Mouse (Mus musculus): ENCODE data around the gene Fosl2. TPM values are rescaled to one million over a fixed set of nuclear protein-coding genes. Genes with fewer than 3 reads are reported as not detected.

Fosl2 gene
- polyA plus RNA-seq, 1 experiment from 2014 or later = 1.8 TPM

- Histone ChIP-seq H3K4me2 (ENCODE audit: low read length) (peak overlapping the region; percentile 6; the same call in 1 of the 2 replicates), H3K9me3 (replicated peaks; ENCODE audit: control insufficient read depth, low read length) (no peaks in the 10 kb centered on the region), H3K4me1 (ENCODE audit: control insufficient read depth, insufficient read depth, low read length) (peaks cover 10% of the 10 kb centered on the region), H3K4me3 (ENCODE audit: low read depth, low read length) (no peak overlapping the region), H3K27me3 (replicated peaks; ENCODE audit: control insufficient read depth, insufficient read depth, low read length) (peaks cover 33% of the 10 kb centered on the region), H3K36me3 (ENCODE audit: control insufficient read depth, insufficient read depth, low read length) (no peaks in the 10 kb centered on the region), H3K9ac (ENCODE audit: low read length) (no peak overlapping the region), H3K27ac (ENCODE audit: low read depth, low read length) (no peak overlapping the region)
- DNase-seq (ENCODE audit: low spot score) (no peak), ATAC-seq (no peak)
- 60% methylated on average over 10 of the region's 10 CpGs for WGBS
Measured at GRCm38 (mm10) chr5:32138446-32139195, 3.0 kb downstream of the Fosl2 start.

GRCm38 (mm10) chr5:32139516-32140037 lies 4.0 kb downstream of the Fosl2 start:
- no peaks in the 10 kb centered on the region for H3K9me3 ChIP-seq (replicated peaks; ENCODE audit: control insufficient read depth, low read length)
- H3K27ac ChIP-seq (ENCODE audit: low read depth, low read length) = no peak overlapping the region
- DNase-seq (ENCODE audit: low spot score) (peak; percentile 83), ATAC-seq (no peak)
- H3K27me3 ChIP-seq (replicated peaks; ENCODE audit: control insufficient read depth, insufficient read depth, low read length) = peaks cover 25% of the 10 kb centered on the region
- no peak overlapping the region for H3K9ac ChIP-seq (ENCODE audit: low read length)
- H3K4me3 ChIP-seq (ENCODE audit: low read depth, low read length) = no peak overlapping the region
- 51% methylated on average over 9 of the region's 9 CpGs for WGBS
- no peak overlapping the region for H3K4me2 ChIP-seq (ENCODE audit: low read length)
- peaks cover 4% of the 10 kb centered on the region; the same call in 1 of the 2 replicates for H3K4me1 ChIP-seq (ENCODE audit: control insufficient read depth, insufficient read depth, low read length)
- no peaks in the 10 kb centered on the region for H3K36me3 ChIP-seq (ENCODE audit: control insufficient read depth, insufficient read depth, low read length)

GRCm38 (mm10) chr5:32141899-32142298 lies 6.3 kb downstream of the Fosl2 start:
- H3K27ac ChIP-seq (ENCODE audit: low read depth, low read length) = no peak overlapping the region
- no peak overlapping the region for H3K4me3 ChIP-seq (ENCODE audit: low read depth, low read length)
- DNase-seq (ENCODE audit: low spot score) (no peak), ATAC-seq (no peak)
- WGBS = 86% methylated on average over 2 of the region's 2 CpGs
- peaks cover 13% of the 10 kb centered on the region for H3K27me3 ChIP-seq (replicated peaks; ENCODE audit: control insufficient read depth, insufficient read depth, low read length)
- no peaks in the 10 kb centered on the region for H3K4me1 ChIP-seq (ENCODE audit: control insufficient read depth, insufficient read depth, low read length)
- no peak overlapping the region for H3K4me2 ChIP-seq (ENCODE audit: low read length)
- no peaks in the 10 kb centered on the region for H3K36me3 ChIP-seq (ENCODE audit: control insufficient read depth, insufficient read depth, low read length)
- H3K9ac ChIP-seq (ENCODE audit: low read length) = no peak overlapping the region
- no peaks in the 10 kb centered on the region for H3K9me3 ChIP-seq (replicated peaks; ENCODE audit: control insufficient read depth, low read length)

- 0 out of 2 replicates have a peak, but pooled peaks cover 3% of the 10 kb centered on the region for H3K27me3 ChIP-seq (replicated peaks; ENCODE audit: control insufficient read depth, insufficient read depth, low read length)
- H3K9ac ChIP-seq (ENCODE audit: low read length) = no peak overlapping the region; the same call in 1 of the 2 replicates
- no peaks in the 10 kb centered on the region for H3K36me3 ChIP-seq (ENCODE audit: control insufficient read depth, insufficient read depth, low read length)
- H3K27ac ChIP-seq (ENCODE audit: low read depth, low read length) = no peak overlapping the region
- DNase-seq (ENCODE audit: low spot score) (no peak), ATAC-seq (no peak)
- WGBS = 50% methylated on average over 13 of the region's 13 CpGs
- H3K4me3 ChIP-seq (ENCODE audit: low read depth, low read length) = no peak overlapping the region
- no peaks in the 10 kb centered on the region for H3K9me3 ChIP-seq (replicated peaks; ENCODE audit: control insufficient read depth, low read length)
- H3K4me1 ChIP-seq (ENCODE audit: control insufficient read depth, insufficient read depth, low read length) = no peaks in the 10 kb centered on the region
- H3K4me2 ChIP-seq (ENCODE audit: low read length) = peak overlapping the region; percentile 6; the same call in 1 of the 2 replicates
Measured at GRCm38 (mm10) chr5:32143433-32143970, 7.9 kb downstream of the Fosl2 start.

- Histone ChIP-seq H3K4me1 (ENCODE audit: control insufficient read depth, insufficient read depth, low read length) (no peaks in the 10 kb centered on the region), H3K4me2 (ENCODE audit: low read length) (no peak overlapping the region), H3K36me3 (ENCODE audit: control insufficient read depth, insufficient read depth, low read length) (no peaks in the 10 kb centered on the region), H3K27me3 (replicated peaks; ENCODE audit: control insufficient read depth, insufficient read depth, low read length) (no peaks in the 10 kb centered on the region), H3K27ac (ENCODE audit: low read depth, low read length) (no peak overlapping the region), H3K9ac (ENCODE audit: low read length) (no peak overlapping the region), H3K4me3 (ENCODE audit: low read depth, low read length) (no peak overlapping the region), H3K9me3 (replicated peaks; ENCODE audit: control insufficient read depth, low read length) (no peaks in the 10 kb centered on the region)
- DNase-seq (ENCODE audit: low spot score) (no peak), ATAC-seq (no peak)
- 93% methylated on average over 6 of the region's 6 CpGs for WGBS
Measured at GRCm38 (mm10) chr5:32146281-32146680, 10.7 kb downstream of the Fosl2 start.

- no peak overlapping the region for H3K27ac ChIP-seq (ENCODE audit: low read depth, low read length)
- DNase-seq (ENCODE audit: low spot score) (no peak), ATAC-seq (no peak)
- WGBS = 78% methylated on average over 4 of the region's 4 CpGs
- no peaks in the 10 kb centered on the region for H3K27me3 ChIP-seq (replicated peaks; ENCODE audit: control insufficient read depth, insufficient read depth, low read length)
- H3K4me2 ChIP-seq (ENCODE audit: low read length) = no peak overlapping the region
- no peaks in the 10 kb centered on the region for H3K4me1 ChIP-seq (ENCODE audit: control insufficient read depth, insufficient read depth, low read length)
- H3K36me3 ChIP-seq (ENCODE audit: control insufficient read depth, insufficient read depth, low read length) = no peaks in the 10 kb centered on the region
- H3K9me3 ChIP-seq (replicated peaks; ENCODE audit: control insufficient read depth, low read length) = no peaks in the 10 kb centered on the region
- no peak overlapping the region for H3K4me3 ChIP-seq (ENCODE audit: low read depth, low read length)
- no peak overlapping the region for H3K9ac ChIP-seq (ENCODE audit: low read length)
Measured at GRCm38 (mm10) chr5:32148593-32148992, 13.0 kb downstream of the Fosl2 start.

GRCm38 (mm10) chr5:32151244-32151643 lies 15.6 kb downstream of the Fosl2 start:
- Histone ChIP-seq H3K4me1 (ENCODE audit: control insufficient read depth, insufficient read depth, low read length) (no peaks in the 10 kb centered on the region), H3K36me3 (ENCODE audit: control insufficient read depth, insufficient read depth, low read length) (no peaks in the 10 kb centered on the region), H3K27me3 (replicated peaks; ENCODE audit: control insufficient read depth, insufficient read depth, low read length) (no peaks in the 10 kb centered on the region), H3K4me2 (ENCODE audit: low read length) (no peak overlapping the region), H3K27ac (ENCODE audit: low read depth, low read length) (no peak overlapping the region), H3K9me3 (replicated peaks; ENCODE audit: control insufficient read depth, low read length) (no peaks in the 10 kb centered on the region), H3K9ac (ENCODE audit: low read length) (no peak overlapping the region), H3K4me3 (ENCODE audit: low read depth, low read length) (no peak overlapping the region)
- DNase-seq (ENCODE audit: low spot score) (no peak), ATAC-seq (no peak)
- WGBS = 55% methylated on average over 4 of the region's 4 CpGs

- Histone ChIP-seq H3K9me3 (replicated peaks; ENCODE audit: control insufficient read depth, low read length) (no peaks in the 10 kb centered on the region), H3K27me3 (replicated peaks; ENCODE audit: control insufficient read depth, insufficient read depth, low read length) (no peaks in the 10 kb centered on the region), H3K27ac (ENCODE audit: low read depth, low read length) (no peak overlapping the region), H3K36me3 (ENCODE audit: control insufficient read depth, insufficient read depth, low read length) (no peaks in the 10 kb centered on the region), H3K4me1 (ENCODE audit: control insufficient read depth, insufficient read depth, low read length) (no peaks in the 10 kb centered on the region), H3K4me2 (ENCODE audit: low read length) (peak overlapping the region; percentile 32; the same call in 1 of the 2 replicates), H3K9ac (ENCODE audit: low read length) (no peak overlapping the region), H3K4me3 (ENCODE audit: low read depth, low read length) (no peak overlapping the region)
- DNase-seq (ENCODE audit: low spot score) (no peak), ATAC-seq (no peak)
- WGBS = 73% methylated on average over 28 of the region's 28 CpGs
Measured at GRCm38 (mm10) chr5:32152725-32153417, 17.3 kb downstream of the Fosl2 start.

GRCm38 (mm10) chr5:32153418-32153740 lies 17.8 kb downstream of the Fosl2 start:
- H3K4me2 ChIP-seq (ENCODE audit: low read length) = peak overlapping the region; percentile 32
- H3K36me3 ChIP-seq (ENCODE audit: control insufficient read depth, insufficient read depth, low read length) = no peaks in the 10 kb centered on the region
- no peak for ATAC-seq
- no peak overlapping the region for H3K9ac ChIP-seq (ENCODE audit: low read length)
- no peak overlapping the region for H3K27ac ChIP-seq (ENCODE audit: low read depth, low read length)
- no peak for DNase-seq (ENCODE audit: low spot score)
- no peaks in the 10 kb centered on the region for H3K27me3 ChIP-seq (replicated peaks; ENCODE audit: control insufficient read depth, insufficient read depth, low read length)
- H3K9me3 ChIP-seq (replicated peaks; ENCODE audit: control insufficient read depth, low read length) = no peaks in the 10 kb centered on the region
- no peak overlapping the region for H3K4me3 ChIP-seq (ENCODE audit: low read depth, low read length)
- H3K4me1 ChIP-seq (ENCODE audit: control insufficient read depth, insufficient read depth, low read length) = no peaks in the 10 kb centered on the region
- 21% methylated on average over 8 of the region's 8 CpGs for whole genome bisulfite sequencing
